Mouse (Mus musculus) cerebellum, postnatal 14 days (tissue): ENCODE measurements at regions not wholly inside any gene's neighbourhood (a gene's known extent, or its start where the extent isn't known, plus 50 kb on each side); places are given as distances from the start of the nearest gene placed in this dataset.

ENCODE experiments used
- DNase-seq, 2 experiments: peaks; one replicate each; pipeline ENCODE4 v3.0.0; 2021; ENCODE audit warnings: mixed read lengths in 2 of 2

- DNase-seq, result no peak
Observed at GRCm38 (mm10) chr17:45341573-45341972, 92.0 kb downstream of the Cdc5l start.

- DNase-seq, result no peak
Observed at GRCm38 (mm10) chr17:45340851-45341250, 92.7 kb downstream of the Cdc5l start.

- DNase-seq, result no peak
Observed at GRCm38 (mm10) chr17:45339226-45339625, 94.3 kb downstream of the Cdc5l start.

DNA sequence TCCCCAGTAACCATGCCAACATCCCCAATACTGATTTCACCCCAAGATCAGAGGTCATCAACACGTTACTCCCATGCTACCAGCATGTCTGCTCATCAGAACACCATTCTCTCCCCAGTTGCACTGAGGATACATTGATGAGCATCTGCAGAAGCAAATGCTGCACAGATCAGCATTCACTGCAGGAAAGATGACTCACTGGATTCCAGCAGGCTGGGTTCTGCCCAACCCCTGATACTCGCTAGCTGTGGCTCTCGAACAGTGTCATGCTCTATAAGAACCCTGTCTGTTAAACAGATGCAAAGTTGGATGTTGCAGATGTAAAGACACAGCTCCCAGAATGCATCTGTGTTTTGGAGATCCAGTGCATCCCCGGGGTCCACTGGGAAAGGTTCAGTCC is 95.5 kb downstream of the Cdc5l start:
- DNase-seq, result no peak

GRCm38 (mm10) chr17:45335586-45336151 is 97.9 kb downstream of the Cdc5l start:
- no peak for DNase-seq

DNA sequence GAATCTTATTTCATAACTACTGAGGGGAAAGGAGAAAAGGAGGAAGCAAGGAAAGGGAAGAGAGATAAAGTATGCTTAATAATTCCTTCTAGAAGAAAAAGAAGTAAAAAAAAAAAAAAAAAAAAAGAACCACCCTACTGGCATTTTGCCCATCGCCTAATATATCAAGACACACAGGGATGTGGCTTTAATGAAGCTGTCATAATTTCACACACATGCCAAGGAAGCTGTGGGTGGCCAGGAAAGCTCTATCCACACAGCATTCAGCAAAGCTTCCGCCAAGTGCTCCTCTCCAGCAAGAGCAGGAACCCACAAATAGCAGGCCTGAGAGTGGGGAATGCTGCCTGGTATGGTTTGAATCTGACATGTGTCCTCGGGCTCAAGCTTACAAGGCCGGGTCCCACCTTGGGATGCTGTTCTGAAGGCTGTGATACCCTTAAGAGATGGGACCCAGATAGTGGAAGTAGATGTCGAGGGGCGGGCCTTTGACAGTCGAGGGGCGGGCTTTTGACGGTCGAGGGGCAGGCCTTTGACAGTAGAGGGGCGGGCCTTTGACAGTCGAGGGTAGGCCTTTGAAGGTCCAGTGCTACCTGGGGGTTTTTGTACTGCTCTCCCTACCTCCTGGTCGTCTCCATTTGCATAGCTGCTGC is 98.7 kb downstream of the Cdc5l start:
- peak; percentile 84 to 87 for DNase-seq

DNA sequence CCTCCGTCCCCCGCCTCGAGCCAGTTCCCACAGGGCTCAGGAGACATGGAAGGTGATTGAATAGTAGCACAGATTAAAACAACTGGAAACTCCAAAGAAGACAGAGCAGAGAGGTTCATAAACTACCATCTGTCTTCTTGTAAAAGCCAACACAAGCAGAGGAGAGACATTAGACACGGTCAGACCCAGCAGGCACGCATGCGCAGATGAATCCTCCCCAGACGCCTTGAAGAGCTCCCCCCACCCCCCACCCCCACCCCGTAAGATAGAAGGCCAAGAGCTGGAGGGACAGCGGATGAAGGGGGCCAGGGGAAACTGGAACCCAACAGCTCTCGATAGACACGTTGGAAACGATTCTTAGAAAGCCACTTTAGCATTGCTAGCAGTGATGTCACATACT is 101.2 kb downstream of the Cdc5l start:
- DNase-seq, result peak in 1 of 2 experiments; percentile 50

- DNase-seq, result peak; percentile 44 to 51
Observed at GRCm38 (mm10) chr17:45329241-45329640, 104.3 kb downstream of the Cdc5l start.

GRCm38 (mm10) chr17:45326726-45327125 is 106.8 kb downstream of the Cdc5l start:
- DNase-seq, result no peak

GRCm38 (mm10) chr17:45326173-45326572 is 107.4 kb downstream of the Cdc5l start:
- DNase-seq, result no peak

- DNase-seq, result peak; percentile 69 to 81
Observed at GRCm38 (mm10) chr17:45322842-45323241, 110.7 kb downstream of the Cdc5l start.

- DNase-seq, result no peak
Observed at GRCm38 (mm10) chr17:45320074-45320473, 113.5 kb downstream of the Cdc5l start.

- DNase-seq, result no peak
Observed at GRCm38 (mm10) chr17:45318211-45319076, 115.1 kb downstream of the Cdc5l start.

DNA sequence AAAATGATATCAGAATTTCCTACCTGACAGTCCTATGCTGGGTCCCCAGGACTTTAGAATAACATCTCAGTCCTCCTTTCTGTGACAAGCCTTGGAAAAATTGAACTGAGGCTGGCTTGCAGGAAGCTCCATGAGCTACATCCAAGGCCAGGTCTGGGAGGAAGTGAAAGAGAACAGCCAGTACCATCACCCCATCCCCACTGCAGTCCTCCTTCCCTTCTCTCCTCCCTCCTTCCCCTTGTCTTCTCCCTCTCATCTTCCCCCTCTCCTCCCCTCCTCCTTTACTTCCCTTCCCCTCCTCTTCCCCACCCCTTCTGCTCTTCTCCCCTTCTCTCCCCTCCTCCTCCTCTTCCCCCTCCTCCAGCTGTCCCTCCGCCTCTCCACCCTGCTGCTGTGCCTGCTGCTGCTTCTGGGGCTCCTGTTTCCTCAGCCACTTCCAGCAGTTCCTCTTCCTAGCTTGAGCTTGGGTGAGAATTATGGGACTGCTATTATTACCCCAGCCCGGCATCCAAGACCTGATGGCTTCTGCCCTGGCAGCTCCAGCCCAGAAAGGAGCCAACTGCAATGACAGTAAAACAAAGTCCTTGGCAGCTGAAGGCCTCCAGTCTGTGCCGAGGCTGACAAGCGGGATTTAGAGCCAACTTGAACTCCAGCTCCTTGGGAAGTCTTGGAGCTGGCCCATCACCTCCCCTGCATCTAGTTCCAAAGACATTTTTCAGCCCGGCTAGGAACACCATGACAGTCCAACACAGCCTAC is 120.8 kb downstream of the Cdc5l start:
- DNase-seq, result peak; percentile 84 to 92

GRCm38 (mm10) chr17:45306506-45306905 is 127.0 kb downstream of the Cdc5l start:
- DNase-seq, result no peak

- DNase-seq, result no peak
Observed at GRCm38 (mm10) chr17:45303183-45303582, 130.4 kb downstream of the Cdc5l start.

GRCm38 (mm10) chr17:45298355-45298754 is 135.2 kb downstream of the Cdc5l start:
- DNase-seq, result no peak

- no peak for DNase-seq
Observed at GRCm38 (mm10) chr17:45297860-45298259, 135.7 kb downstream of the Cdc5l start.

DNA sequence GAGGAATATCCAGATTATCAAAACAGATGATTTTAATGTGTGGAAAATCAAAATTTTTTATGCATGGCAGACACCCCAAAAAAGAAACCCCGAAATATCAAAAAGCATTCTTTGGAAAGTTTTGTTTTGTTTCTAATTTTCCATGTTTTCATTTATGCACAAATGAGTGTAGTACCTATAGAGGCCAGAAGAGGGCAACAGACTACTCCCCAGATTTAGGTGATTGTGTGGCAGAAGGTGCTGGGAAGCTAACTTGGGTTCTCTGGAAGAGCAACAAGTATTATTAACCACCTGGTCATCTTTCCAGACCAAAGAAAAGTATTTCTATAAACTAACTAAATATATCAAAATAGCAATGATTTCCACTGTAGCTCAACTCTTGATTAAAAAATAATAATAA is 137.2 kb downstream of the Cdc5l start:
- no peak for DNase-seq

GRCm38 (mm10) chr17:45294886-45295285 is 138.7 kb downstream of the Cdc5l start:
- no peak for DNase-seq

GRCm38 (mm10) chr17:45294256-45294865 is 139.2 kb downstream of the Cdc5l start:
- DNase-seq, result no peak

DNA sequence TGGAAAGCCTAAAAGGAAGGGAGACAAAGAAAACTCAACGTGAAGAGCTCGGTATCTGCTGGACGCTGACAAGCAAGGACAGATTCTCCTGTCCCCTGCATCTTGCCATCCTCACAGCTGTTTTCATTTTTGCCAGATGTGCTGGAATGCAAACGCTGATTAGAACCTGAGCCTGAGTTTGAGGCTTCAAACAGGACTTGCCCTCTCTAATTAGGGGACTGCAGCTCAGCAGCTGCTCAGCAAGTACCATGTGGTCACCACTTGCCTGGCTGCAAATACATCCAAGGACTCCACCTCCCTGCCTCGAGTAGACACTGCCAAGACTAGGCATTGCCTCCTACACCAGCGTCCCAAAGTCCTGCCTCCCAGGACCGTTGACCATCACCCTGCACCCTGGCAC is 140.7 kb downstream of the Cdc5l start:
- DNase-seq, result no peak

- DNase-seq, result no peak
Observed at GRCm38 (mm10) chr17:45291052-45291451, 142.5 kb downstream of the Cdc5l start.
